Mouse (Mus musculus) heart, adult 2 months (tissue): Measurements from ENCODE around the gene Fhod1. TPM values are rescaled to one million over a fixed set of nuclear protein-coding genes. Genes with fewer than 3 reads are reported as not detected.
"Not testable (repeated sequence)": the region's sequence is repeated elsewhere in the genome, so short reads cannot be mapped to it uniquely, and the experiment has no call there.

Experiments
- DNase-seq, 2 experiments: peaks; one replicate each; pipeline ENCODE4 v3.0.0; 2021
- H3K27ac ChIP-seq: fragments of 200-600 bp; 2 replicates; pipeline ENCODE4 v1.8.1; 2022
- H3K27me3 ChIP-seq: fragments of 200-500 bp; 2 replicates; pipeline ENCODE4 v1.6.1; 2012; ENCODE audit warnings: mild to moderate bottlenecking, low read length, inconsistent platforms, mixed read lengths; ENCODE audit not compliant: control insufficient read depth, insufficient read depth
- H3K36me3 ChIP-seq: fragments of 200-500 bp; 2 replicates; pipeline ENCODE4 v1.6.1; 2012; ENCODE audit warnings: low read length, inconsistent platforms; ENCODE audit not compliant: control insufficient read depth, insufficient read depth
- H3K4me1 ChIP-seq: fragments of 200-500 bp; 2 replicates; pipeline ENCODE4 v1.6.1; 2011; ENCODE audit warnings: low read length; ENCODE audit not compliant: control insufficient read depth, insufficient read depth
- H3K4me3 ChIP-seq: fragments of 200-600 bp; 2 replicates; pipeline ENCODE4 v1.8.1; 2022
- H3K79me2 ChIP-seq: fragments of 200-500 bp; replicated peaks from 2 replicates; pipeline ENCODE4 v1.6.1; 2012; ENCODE audit warnings: mild to moderate bottlenecking, inconsistent platforms, low read length, moderate library complexity, mixed read lengths; ENCODE audit not compliant: control insufficient read depth, insufficient read depth
- H3K9ac ChIP-seq: fragments of 200-500 bp; 2 replicates; pipeline ENCODE4 v1.6.1; 2012; ENCODE audit warnings: low read depth, mild to moderate bottlenecking, control low read depth, inconsistent platforms, low read length, mixed read lengths
- CTCF ChIP-seq: fragments of 200-600 bp; IDR thresholded peaks from 2 replicates; pipeline ENCODE4 v1.8.1; 2022; ENCODE audit warnings: antibody characterized with exemption, mild to moderate bottlenecking, moderate library complexity
- EP300 ChIP-seq: fragments of 200-500 bp; IDR thresholded peaks from 2 replicates; pipeline ENCODE4 v1.6.1; 2011; ENCODE audit warnings: low read depth, low read length, control low read depth; ENCODE audit not compliant: insufficient read depth
- POLR2A ChIP-seq: fragments of 200-500 bp; IDR thresholded peaks from 2 replicates; pipeline ENCODE4 v1.6.1; 2011; ENCODE audit warnings: mild to moderate bottlenecking, low read depth, low read length, control low read depth; ENCODE audit not compliant: insufficient read depth
- WGBS: fragments of 180-500 bp; shearing (Covaris S2); methylation state at CpG from one replicate; pipeline ENCODE4 v1.1.7; 2018; 5-methylcytosine and 5-hydroxymethylcytosine counted together
- intact Hi-C: fragments of 180-260 bp; cut with DNase I; formaldehyde crosslinking; loops from one replicate; pipeline ENCODE4 v1.15.1; 2025
- polyA plus RNA-seq: library from polyadenylated mRNA; depleted of rRNA; stranded (reverse); fragments of >200 nt; gene quantifications from 2 replicates; pipeline ENCODE4 v1.2.3, GENCODE M21; 2012
- total RNA-seq, 2 experiments: library from RNA; stranded (reverse); gene quantifications; 2 replicates each; pipeline ENCODE4 v1.2.3; 2021

Fhod1 gene
- total and polyA plus RNA-seq, 3 experiments, result 4.4 to 14.2 (median 6.9) TPM

DNA sequence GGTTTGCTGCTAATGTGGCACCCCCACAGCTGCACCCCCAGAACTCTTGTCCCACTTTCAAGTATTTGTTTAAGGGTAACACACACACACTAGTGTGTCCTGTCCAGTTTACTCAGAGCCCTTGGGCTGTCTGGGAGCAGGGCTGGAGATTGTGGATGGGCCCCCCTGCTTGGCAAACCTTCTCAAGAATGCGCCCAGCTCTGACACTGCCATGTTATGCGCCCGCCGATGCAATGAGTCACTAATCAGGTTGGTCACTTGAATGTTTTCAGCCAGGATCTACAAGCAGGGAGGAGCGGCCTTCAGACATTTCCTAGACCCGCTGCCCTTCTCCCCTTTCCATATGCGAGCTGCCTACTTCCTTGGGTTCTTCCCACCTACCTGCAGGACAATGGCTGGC, 55.3 kb downstream of the Fhod1 start:
- WGBS, result 73% methylated on average over 7 of the region's 7 CpGs
- intact Hi-C loops, result loop anchor here (5.0 to 10.0 kb wide), 2 partner anchors 170 to 638 kb away; no protein-coding TSS in a partner anchor

DNA sequence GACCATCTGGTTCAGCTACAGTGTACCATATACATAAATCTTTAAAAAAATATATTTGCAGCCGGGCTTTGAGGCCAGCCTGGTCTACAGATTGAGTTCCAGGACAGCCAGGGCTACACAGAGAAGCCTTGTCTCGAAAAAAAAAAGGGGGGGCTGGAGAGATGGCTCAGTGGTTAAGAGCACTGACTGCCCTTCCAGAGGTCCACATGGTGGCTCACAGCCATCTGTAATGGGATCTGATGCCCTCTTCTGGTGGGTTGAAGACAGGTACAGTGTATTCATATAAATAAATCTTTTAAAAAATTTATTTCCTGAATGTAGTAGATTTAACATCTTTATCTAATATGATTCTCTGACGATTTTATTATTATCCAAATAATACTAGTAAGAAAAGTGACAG, 56.0 kb downstream of the Fhod1 start:
- not testable (repeated sequence) for H3K36me3 ChIP-seq, H3K9ac ChIP-seq, H3K27me3 ChIP-seq, H3K79me2 ChIP-seq, DNase-seq, H3K27ac ChIP-seq, H3K4me3 ChIP-seq
- peaks cover 11% of the 10 kb centered on the region for H3K4me1 ChIP-seq
- peak; percentile 52 for TF ChIP-seq CTCF
- WGBS, result 53% methylated on average over 3 of the region's 3 CpGs
- intact Hi-C loops, result loop anchor here (2.0 to 10.0 kb wide), 3 partner anchors 37 to 637 kb away; partner anchors contain the start of gene B3gnt9

More for the DNA sequence above, 55.3 kb downstream of the Fhod1 start:
- H3K27ac ChIP-seq, result no peak overlapping the region
- H3K4me1 ChIP-seq, result peaks cover 11% of the 10 kb centered on the region
- H3K79me2 ChIP-seq, result no peaks in the 10 kb centered on the region
- no peak overlapping the region for H3K9ac ChIP-seq
- no peak for DNase-seq
- TF ChIP-seq CTCF (no peak), POLR2A (no peak), EP300 (no peak)
- no peaks in the 10 kb centered on the region for H3K36me3 ChIP-seq
- no peaks in the 10 kb centered on the region for H3K27me3 ChIP-seq
- no peak overlapping the region for H3K4me3 ChIP-seq

DNA sequence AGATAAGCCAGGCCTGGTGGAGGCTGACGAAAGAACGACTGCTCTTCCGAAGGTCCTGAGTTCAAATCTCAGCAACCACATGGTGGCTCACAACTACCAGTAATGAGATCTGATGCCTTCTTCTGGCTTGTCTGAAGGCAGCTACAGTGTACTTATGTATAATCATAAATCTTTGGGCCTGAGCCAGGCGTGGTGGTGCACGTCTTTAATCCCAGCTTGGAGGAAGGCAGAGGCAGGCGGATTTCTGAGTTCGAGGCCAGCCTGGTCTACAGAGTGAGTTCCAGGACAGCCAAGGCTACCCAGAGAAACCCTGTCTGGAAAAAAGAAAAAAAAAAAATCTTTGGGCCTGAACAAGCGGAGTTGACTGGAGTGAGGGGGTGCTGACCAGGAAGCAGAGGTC, 56.4 kb downstream of the Fhod1 start:
- H3K4me1 ChIP-seq, result peaks cover 11% of the 10 kb centered on the region
- H3K27ac ChIP-seq, H3K4me3 ChIP-seq, H3K9ac ChIP-seq, H3K36me3 ChIP-seq, H3K79me2 ChIP-seq, DNase-seq, H3K27me3 ChIP-seq: not testable (repeated sequence)
- WGBS, result 75% methylated on average over 8 of the region's 8 CpGs
- intact Hi-C loops, result loop anchor here (2.0 to 10.0 kb wide), 3 partner anchors 37 to 637 kb away; partner anchors contain the start of gene B3gnt9

DNA sequence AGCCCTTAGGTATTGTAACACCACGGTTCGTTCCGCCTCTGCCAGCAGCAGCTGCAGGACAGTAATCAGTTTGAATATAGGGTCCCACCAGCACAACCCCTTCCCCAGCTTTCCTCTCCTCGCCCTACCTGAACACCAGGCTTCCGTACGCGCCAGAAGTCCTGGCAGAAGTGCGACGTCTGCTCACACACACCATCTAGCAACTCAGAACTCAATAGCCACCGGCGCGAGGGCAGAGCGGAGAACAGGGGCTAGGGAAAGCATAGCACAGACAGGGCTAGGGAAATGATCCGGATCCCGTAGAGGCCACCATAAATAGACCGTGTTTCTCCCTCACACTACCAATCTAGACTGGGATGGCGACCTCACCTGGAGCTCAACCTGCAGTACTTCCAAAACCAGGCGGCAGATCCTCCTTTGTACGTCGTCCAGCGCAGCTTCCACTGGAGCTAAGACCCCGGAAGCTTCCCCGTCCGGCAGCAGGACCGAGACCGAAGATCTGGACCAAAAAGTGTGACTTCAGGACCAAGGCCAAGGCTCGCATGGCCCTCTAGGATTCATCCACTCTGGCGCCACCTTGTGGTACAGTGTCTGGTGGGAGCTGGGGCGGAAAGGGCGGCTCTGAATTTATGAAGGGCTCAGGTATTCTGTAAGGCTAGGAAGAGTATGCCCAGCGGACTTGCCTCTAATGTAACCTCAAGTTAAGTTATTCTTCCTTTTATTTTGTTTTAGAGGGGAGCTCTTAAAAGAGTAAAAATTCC, 57.0 kb downstream of the Fhod1 start:
- H3K36me3 ChIP-seq, result no peaks in the 10 kb centered on the region
- peak; percentile 97; the same call in 1 of the 2 replicates for TF ChIP-seq CTCF
- 0 out of 2 replicates have a peak, but pooled peaks have one; percentile 55 for TF ChIP-seq EP300
- no peak for TF ChIP-seq POLR2A
- no peak overlapping the region for H3K9ac ChIP-seq
- DNase-seq, result peak; percentile 86 to 90
- peaks cover 11% of the 10 kb centered on the region for H3K4me1 ChIP-seq
- no peaks in the 10 kb centered on the region for H3K27me3 ChIP-seq
- WGBS, result 17% methylated on average over 31 of the region's 31 CpGs
- H3K4me3 ChIP-seq, result no peak overlapping the region
- no peak overlapping the region for H3K27ac ChIP-seq
- no peaks in the 10 kb centered on the region for H3K79me2 ChIP-seq
- intact Hi-C loops, result loop anchor here (2.0 to 10.0 kb wide), 3 partner anchors 36 to 636 kb away; partner anchors contain the start of gene B3gnt9

DNA sequence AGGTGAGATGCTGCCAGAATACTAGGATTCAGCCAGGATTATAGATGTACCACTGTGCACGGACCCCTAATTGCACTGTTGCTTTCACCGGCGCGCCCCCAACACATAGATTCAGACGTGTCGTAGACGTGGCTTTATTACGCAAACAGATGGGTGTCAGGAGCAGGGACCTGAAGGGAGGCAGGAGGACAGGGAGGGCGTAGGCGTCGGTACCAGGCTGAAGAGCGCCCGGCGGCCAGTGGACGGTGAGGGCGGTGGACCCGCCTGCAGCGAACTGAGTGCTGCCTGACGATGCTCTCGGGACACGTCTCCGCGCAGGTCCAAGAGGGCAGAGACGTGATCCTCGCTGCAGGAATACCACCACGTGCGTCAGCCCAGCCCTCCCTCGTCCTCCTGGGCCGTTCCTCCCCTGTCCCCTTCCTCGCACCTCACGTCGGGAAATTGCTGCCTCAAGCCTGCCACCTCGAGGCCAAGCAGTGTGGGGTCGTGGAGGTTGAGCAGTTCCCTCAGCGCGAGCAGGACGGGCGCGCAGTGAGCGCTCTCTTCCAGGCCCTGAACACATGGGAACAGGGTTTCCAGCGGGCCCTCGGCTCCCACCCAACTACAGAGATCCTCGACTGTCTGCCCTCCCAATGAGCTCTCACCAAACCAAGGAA, 57.8 kb downstream of the Fhod1 start, which contains the start of gene 4931428F04Rik:
4931428F04Rik (minus strand) TSS at position 60 of the 656 bp plus-strand sequence.
- Histone ChIP-seq H3K36me3 (no peaks in the 10 kb centered on the region), H3K4me3 (peak within 1 kb of the TSS; percentile 61), H3K27ac (peak within 1 kb of the TSS; percentile 84), H3K9ac (peak within 1 kb of the TSS; percentile 68), H3K4me1 (peaks cover 11% of the 10 kb centered on the region), H3K79me2 (no peaks in the 10 kb centered on the region), H3K27me3 (no peaks in the 10 kb centered on the region)
- TF ChIP-seq EP300 (no peak), CTCF (peak; percentile 56)
- intact Hi-C loops, result loop anchor here (2.0 to 10.0 kb wide), 4 partner anchors 35 to 635 kb away; partner anchors contain the start of genes B3gnt9 and D230025D16Rik
- WGBS, result 7% methylated on average over 43 of the region's 43 CpGs
- DNase-seq, result no peak
